Mouse (Mus musculus): Measurements from ENCODE around the gene Galntl6. TPM values are rescaled to one million over a fixed set of nuclear protein-coding genes. Genes with fewer than 3 reads are reported as not detected.
A peak's percentile ranks its signal among the peaks of the same experiment; 100 is the strongest.

Gene Galntl6
- polyA plus RNA-seq, 1 experiment from 2014 or later = 10.3 TPM

DNA sequence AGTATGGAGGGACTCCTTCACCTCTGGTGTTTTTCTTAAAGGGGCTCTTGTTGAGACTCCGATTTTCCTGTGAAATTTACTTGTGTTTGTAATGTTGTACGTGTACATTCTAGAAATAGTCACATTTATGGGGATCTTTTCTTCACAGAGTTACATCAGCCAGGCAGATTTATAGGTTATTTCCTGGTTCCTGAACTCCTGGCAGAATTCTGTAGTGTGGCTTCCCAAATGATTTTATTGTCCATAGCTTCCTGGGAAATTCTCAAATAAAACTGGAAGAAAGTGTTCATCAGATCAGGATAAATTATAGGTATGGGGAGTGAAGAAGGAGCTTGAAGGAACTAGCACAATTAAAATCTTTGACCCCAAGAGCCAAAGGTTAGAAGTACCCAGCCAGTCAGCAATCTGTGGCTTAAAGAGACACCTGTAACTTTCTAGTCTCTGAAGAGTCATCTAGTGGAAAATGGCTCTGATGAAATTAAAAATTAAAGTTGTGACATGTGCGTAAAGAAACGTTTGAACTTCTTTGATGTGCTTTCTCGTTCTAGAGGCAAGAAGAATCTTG is 972.5 kb downstream of the Galntl6 start:
- Histone ChIP-seq H3K27ac (replicated peaks) (no peak overlapping the region), H3K36me3 (no peaks in the 10 kb centered on the region), H3K9ac (no peak overlapping the region), H3K4me3 (no peak overlapping the region), H3K4me1 (replicated peaks) (0 out of 2 replicates have a peak, but pooled peaks cover 4% of the 10 kb centered on the region), H3K27me3 (no peaks in the 10 kb centered on the region), H3K4me2 (0 out of 2 replicates have a peak overlapping the region, but pooled peaks have one; percentile 20), H3K9me3 (no peaks in the 10 kb centered on the region)
- ATAC-seq (ENCODE audit: low read depth) = no peak
- 65% methylated on average over 5 of the region's 5 CpGs for WGBS

DNA sequence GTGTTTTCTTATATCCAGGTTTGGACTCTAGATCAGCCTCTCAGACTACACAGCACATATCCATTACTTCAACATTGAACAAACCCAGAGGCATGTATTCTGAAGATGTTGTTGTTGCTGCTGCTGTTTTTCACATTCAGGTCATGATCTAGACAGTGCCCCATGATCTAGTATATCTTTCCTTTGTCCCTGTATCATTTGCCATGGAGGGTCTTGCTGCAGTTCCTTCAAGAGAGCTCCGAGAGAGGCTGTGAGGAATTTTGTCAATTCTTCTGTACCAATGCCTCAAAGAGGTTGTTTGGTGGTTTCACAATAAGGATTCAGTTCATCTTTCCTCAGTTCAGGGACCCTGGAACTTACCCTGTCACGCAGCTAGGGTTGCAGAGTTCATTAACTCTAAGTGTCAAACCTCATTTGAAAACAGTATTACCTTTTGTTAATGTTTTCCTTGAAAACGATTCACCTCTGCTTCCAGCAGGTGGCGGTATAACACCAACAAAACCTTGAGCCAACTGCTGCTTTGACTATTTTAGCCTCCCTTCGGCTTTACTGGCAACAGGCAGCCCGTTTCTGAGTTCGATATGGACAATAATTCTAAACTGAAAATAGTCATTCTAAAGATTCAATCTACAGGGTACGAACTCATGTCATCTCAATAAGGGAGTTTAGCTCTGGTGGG is 973.1 kb downstream of the Galntl6 start:
- H3K36me3 ChIP-seq = no peaks in the 10 kb centered on the region
- 0 out of 2 replicates have a peak overlapping the region, but pooled peaks have one; percentile 20 for H3K4me2 ChIP-seq
- peak; percentile 65 for ATAC-seq (ENCODE audit: low read depth)
- 17% methylated on average over 8 of the region's 8 CpGs for WGBS
- H3K27ac ChIP-seq (replicated peaks) = no peak overlapping the region
- H3K4me1 ChIP-seq (replicated peaks) = 0 out of 2 replicates have a peak, but pooled peaks cover 4% of the 10 kb centered on the region
- H3K27me3 ChIP-seq = no peaks in the 10 kb centered on the region
- H3K9ac ChIP-seq = no peak overlapping the region
- H3K9me3 ChIP-seq = no peaks in the 10 kb centered on the region
- no peak overlapping the region for H3K4me3 ChIP-seq

DNA sequence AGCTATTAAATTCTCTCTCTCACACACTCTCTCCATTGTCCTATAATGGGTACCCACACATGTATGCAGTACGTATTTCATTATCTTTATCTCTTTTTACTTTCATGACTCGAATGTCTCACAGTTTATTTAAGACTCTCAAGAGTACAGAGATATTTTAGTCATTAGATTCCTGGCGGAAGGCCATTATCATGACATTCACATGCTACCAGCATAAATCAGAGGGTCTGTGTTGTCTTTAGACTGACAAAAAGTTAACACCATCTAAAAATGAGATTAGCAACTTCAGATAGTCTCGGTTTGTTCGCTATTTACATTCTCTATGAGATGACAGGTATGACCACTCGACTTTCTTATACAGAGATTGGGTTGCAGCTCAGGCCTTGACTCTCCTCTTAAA is 985.4 kb downstream of the Galntl6 start:
- ATAC-seq (ENCODE audit: low read depth) = 0 out of 2 replicates have a peak, but pooled peaks have one; percentile 32

DNA sequence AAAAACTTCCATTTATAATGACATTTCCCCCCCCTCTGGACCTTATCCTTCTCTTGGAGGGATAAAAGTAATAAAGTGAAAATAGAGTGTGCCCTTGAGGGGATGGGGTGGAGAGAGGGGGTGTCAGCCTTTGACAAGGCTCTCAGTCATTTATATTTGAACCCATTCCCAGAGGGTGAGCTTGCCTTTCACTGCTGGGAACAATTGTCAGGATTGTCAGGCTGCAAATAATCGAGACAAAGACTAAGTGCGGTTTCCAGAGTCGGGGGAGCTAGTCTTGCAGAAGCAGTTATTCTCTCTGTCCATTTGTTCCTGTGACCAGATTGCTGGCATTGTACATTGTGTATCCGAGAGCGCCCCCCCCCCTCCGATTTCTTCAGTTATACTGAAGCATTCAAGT is 988.9 kb downstream of the Galntl6 start:
- no peaks in the 10 kb centered on the region for H3K9me3 ChIP-seq
- peak overlapping the region; percentile 59; the same call in 1 of the 2 replicates for H3K27ac ChIP-seq (replicated peaks)
- peak; percentile 67; the same call in 1 of the 2 replicates for ATAC-seq (ENCODE audit: low read depth)
- H3K4me3 ChIP-seq = no peak overlapping the region
- no peaks in the 10 kb centered on the region for H3K27me3 ChIP-seq
- H3K9ac ChIP-seq = no peak overlapping the region
- peaks cover 33% of the 10 kb centered on the region for H3K4me1 ChIP-seq (replicated peaks)
- H3K36me3 ChIP-seq = no peaks in the 10 kb centered on the region
- no peak overlapping the region for H3K4me2 ChIP-seq
- 8% methylated on average over 6 of the region's 6 CpGs for WGBS

More for the DNA sequence above, 985.4 kb downstream of the Galntl6 start:
- no peaks in the 10 kb centered on the region for H3K27me3 ChIP-seq
- H3K36me3 ChIP-seq = no peaks in the 10 kb centered on the region
- H3K4me3 ChIP-seq = no peak overlapping the region
- WGBS = 56% methylated on average over 6 of the region's 6 CpGs
- peaks cover 23% of the 10 kb centered on the region for H3K4me1 ChIP-seq (replicated peaks)
- no peak overlapping the region for H3K4me2 ChIP-seq
- no peaks in the 10 kb centered on the region for H3K9me3 ChIP-seq
- H3K9ac ChIP-seq = no peak overlapping the region
- no peak overlapping the region for H3K27ac ChIP-seq (replicated peaks)

DNA sequence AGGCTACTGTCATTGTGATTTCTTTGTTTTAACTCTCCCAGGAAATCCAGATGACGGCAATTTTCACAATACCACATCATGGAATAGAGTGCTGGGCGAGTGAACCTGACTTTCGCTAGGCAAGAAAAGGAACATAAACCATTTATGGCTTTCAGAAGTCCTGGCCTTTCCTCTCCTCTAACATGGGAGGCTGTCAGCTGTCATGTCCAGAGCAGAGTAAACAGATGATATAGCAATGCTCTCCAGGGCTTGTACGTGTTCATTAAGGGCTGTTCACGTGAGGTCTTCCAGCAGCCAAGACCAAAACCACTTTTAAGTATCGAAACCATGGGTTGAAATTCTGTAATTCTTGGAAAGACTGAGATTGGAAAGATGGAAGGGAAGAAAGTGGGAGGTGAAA is 989.3 kb downstream of the Galntl6 start:
- H3K9ac ChIP-seq = no peak overlapping the region
- peaks cover 33% of the 10 kb centered on the region for H3K4me1 ChIP-seq (replicated peaks)
- H3K27me3 ChIP-seq = no peaks in the 10 kb centered on the region
- WGBS = 22% methylated on average over 6 of the region's 6 CpGs
- H3K4me3 ChIP-seq = no peak overlapping the region
- no peaks in the 10 kb centered on the region for H3K9me3 ChIP-seq
- H3K27ac ChIP-seq (replicated peaks) = peak overlapping the region; percentile 59
- no peaks in the 10 kb centered on the region for H3K36me3 ChIP-seq
- no peak for ATAC-seq (ENCODE audit: low read depth)
- H3K4me2 ChIP-seq = no peak overlapping the region

DNA sequence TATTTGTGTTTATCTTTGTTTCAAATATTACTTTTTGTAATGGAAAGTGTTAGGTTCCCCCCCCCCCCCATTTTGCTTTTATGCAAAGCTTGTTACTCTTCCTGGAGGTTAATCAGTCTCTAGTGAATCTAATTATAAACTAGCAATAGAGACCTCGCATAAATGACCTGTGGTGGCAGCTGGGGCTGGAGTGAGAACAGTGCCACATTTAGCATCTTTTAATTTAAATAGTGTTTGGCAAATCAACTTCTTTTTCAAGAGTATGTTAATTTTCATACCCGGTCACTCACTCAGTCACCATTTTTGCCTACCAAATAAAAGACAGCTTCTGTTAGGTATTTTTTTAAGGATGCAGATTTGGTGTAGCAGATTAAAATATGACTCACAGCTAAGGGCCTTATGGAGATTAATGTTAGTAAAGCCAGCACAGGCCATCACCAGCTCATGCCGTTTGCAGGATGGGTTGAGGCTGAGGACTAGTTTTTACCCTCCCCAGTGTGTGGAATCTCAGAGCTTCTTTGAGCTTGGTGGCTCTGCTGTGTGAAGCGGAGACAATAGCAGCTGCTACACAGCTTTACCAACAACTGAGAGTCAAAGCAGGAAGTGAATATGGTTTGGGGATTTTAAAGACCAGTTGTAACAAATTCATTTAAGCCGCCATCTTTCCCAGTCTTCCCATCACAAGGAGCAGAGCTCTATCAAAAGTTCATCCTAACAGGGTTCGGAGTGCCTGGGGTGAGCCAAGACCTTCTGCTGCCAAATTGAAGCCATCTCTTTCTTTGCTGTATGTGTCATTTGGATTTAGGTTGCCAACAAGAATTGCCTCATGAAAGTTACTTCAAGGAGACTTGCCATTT is 990.0 kb downstream of the Galntl6 start:
- Histone ChIP-seq H3K9me3 (no peaks in the 10 kb centered on the region), H3K9ac (no peak overlapping the region), H3K27me3 (no peaks in the 10 kb centered on the region), H3K27ac (replicated peaks) (peak overlapping the region; percentile 59), H3K4me1 (replicated peaks) (peaks cover 33% of the 10 kb centered on the region), H3K4me2 (no peak overlapping the region), H3K4me3 (no peak overlapping the region), H3K36me3 (no peaks in the 10 kb centered on the region)
- ATAC-seq (ENCODE audit: low read depth) = 0 out of 2 replicates have a peak, but pooled peaks have one; percentile 37
- WGBS = 44% methylated on average over 6 of the region's 6 CpGs

DNA sequence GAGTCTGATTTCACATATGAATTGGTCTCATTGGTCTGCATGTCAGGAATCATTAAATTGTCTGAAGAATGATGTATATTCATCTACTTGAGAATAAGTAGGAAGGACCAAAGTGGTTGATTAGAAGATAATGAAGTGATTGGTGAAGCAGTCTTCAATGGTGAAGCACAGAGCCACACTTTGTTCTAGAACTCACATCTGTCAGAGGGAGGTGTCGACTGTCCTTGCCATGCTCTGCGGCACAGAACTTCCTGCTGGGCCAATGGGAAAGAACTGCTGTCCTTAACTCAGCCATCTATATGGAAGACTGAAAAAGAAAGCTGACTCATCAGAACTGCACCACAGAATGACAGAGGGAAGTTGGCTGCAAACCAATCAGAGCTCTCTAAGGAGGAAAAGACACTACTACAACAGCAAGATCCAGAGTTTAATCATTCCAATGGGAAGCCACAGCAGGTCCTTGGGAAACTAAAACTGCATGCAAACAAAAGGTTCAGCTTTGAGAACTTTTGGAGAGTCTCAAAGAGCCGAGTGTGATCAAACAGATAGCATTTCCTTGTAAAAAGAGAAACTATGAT is 992.0 kb downstream of the Galntl6 start:
- no peaks in the 10 kb centered on the region for H3K36me3 ChIP-seq
- no peaks in the 10 kb centered on the region for H3K9me3 ChIP-seq
- 52% methylated on average over 3 of the region's 3 CpGs for WGBS
- no peak overlapping the region for H3K4me3 ChIP-seq
- no peak overlapping the region for H3K4me2 ChIP-seq
- H3K27ac ChIP-seq (replicated peaks) = no peak overlapping the region
- no peak overlapping the region for H3K9ac ChIP-seq
- ATAC-seq (ENCODE audit: low read depth) = no peak
- no peaks in the 10 kb centered on the region for H3K27me3 ChIP-seq
- H3K4me1 ChIP-seq (replicated peaks) = peaks cover 33% of the 10 kb centered on the region

DNA sequence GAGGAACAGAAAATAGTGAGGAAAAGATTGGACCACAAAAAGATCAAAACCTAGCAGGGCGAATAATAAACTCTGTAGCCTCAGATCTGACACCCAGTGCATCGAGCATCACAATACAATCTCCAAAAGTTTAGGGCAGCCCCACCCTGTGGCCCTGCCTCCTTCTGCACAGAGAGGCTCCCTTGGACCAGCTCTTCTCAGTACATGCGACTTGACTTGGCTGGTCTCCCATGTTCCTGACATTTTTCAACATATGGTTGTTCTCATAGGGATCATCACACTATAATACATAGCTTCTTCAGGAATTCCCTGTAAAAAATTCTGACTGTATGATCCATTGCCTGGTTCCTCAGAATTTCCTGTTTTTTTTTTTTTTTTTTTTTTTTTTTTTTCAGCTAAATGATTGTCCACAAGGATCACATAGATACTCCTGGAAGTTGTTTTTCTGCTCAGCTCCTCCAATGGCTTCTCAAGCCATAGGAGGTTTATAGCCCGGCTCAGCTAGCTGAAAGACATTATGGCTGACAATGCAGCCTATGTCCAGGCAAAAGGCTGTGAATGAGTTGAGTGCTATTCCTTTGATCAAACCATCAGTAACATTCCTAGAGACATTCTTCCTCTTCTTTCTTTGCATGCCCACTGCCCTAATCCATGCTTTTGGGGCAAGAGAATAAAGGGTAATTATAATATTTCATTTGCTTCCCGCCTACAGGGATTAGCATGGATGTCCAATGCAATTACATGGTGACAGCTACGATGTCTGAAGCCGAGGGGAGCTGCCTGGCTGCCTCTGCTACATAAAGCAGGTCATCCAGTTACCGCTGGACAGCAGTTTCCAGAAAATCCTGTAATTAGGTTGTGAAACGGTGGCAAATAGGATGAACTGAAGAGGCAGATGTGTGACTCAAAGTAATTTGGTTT is 993.5 kb downstream of the Galntl6 start:
- Histone ChIP-seq H3K36me3 (no peaks in the 10 kb centered on the region), H3K4me1 (replicated peaks) (peaks cover 29% of the 10 kb centered on the region), H3K9ac (no peak overlapping the region), H3K9me3 (no peaks in the 10 kb centered on the region), H3K27ac (replicated peaks) (peak overlapping the region; percentile 62), H3K27me3 (no peaks in the 10 kb centered on the region), H3K4me2 (no peak overlapping the region), H3K4me3 (no peak overlapping the region)
- 32% methylated on average over 9 of the region's 9 CpGs for WGBS
- no peak for ATAC-seq (ENCODE audit: low read depth)

DNA sequence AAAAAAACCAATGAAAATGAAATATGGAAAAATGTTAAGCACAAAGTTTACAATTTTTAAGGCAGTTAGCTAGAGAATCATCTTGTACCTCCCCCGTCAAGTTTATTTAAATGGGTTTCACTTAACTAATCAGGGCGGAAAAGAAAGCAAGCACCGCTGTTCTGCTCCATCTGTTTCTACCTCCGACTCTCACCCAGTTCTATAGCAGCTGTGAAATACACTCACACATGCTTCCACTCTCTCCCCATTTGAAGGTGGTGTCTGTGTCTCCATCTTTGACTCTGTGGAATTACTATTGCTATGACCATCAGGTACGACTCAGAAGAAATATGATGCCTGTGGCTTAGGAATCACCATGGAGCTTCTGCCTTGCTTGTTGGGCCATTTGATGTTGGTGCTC is 1019.1 kb downstream of the Galntl6 start:
- no peak overlapping the region for H3K27ac ChIP-seq (replicated peaks)
- H3K27me3 ChIP-seq = no peaks in the 10 kb centered on the region
- no peak for ATAC-seq (ENCODE audit: low read depth)
- 87% methylated on average over 5 of the region's 5 CpGs for WGBS
- H3K4me3 ChIP-seq = no peak overlapping the region
- H3K9ac ChIP-seq = no peak overlapping the region
- H3K36me3 ChIP-seq = no peaks in the 10 kb centered on the region
- no peaks in the 10 kb centered on the region for H3K4me1 ChIP-seq (replicated peaks)
- no peak overlapping the region for H3K4me2 ChIP-seq
- H3K9me3 ChIP-seq = no peaks in the 10 kb centered on the region

DNA sequence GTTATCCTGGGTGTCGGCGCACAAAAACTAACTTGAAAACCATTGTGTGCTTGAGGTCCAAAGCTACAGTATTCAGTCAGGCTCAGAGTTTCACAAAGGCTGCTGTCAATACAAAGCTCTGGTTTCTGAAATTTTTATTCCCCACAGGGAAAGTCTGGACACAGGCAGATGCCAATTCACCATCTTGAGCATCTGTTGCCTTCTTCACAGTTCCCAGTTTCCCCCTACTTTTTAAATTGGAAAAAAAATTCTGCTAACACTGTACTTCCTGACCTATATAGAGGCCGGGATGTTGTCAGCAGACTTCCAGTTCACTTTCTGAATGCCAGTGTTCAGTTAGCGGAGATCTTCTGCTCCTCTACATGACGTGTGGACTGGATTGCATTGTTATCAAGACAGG is 1020.3 kb downstream of the Galntl6 start:
- H3K36me3 ChIP-seq = no peaks in the 10 kb centered on the region
- WGBS = 83% methylated on average over 5 of the region's 5 CpGs
- H3K27me3 ChIP-seq = no peaks in the 10 kb centered on the region
- ATAC-seq (ENCODE audit: low read depth) = no peak
- H3K9me3 ChIP-seq = no peaks in the 10 kb centered on the region
- no peak overlapping the region for H3K4me3 ChIP-seq
- H3K4me1 ChIP-seq (replicated peaks) = no peaks in the 10 kb centered on the region
- no peak overlapping the region for H3K9ac ChIP-seq
- no peak overlapping the region for H3K27ac ChIP-seq (replicated peaks)
- H3K4me2 ChIP-seq = no peak overlapping the region

DNA sequence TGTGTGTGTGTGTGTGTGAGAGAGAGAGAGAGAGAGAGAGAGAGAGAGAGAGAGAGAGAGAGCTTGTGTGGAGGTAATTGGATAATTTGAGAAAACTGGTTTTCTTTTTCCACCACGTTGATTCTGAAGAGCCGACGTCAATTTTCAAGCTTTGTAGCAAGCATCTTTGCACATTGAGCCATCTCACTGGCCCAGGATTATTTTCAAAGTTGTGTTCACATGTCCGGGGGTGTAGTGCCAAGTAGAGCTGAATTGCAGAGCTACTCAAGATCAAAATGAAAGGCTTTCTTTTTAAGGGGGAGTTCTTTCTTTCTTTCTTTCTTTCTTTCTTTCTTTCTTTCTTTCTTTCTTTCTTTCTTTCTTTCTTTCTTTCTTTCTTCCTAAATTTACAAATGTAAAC is 1022.3 kb downstream of the Galntl6 start:
- no peaks in the 10 kb centered on the region for H3K4me1 ChIP-seq (replicated peaks)
- ATAC-seq (ENCODE audit: low read depth) = no peak
- H3K27ac ChIP-seq (replicated peaks) = no peak overlapping the region
- WGBS = 75% methylated on average over 4 of the region's 4 CpGs
- H3K9me3 ChIP-seq = no peaks in the 10 kb centered on the region
- H3K4me3 ChIP-seq = no peak overlapping the region
- no peaks in the 10 kb centered on the region for H3K27me3 ChIP-seq
- no peak overlapping the region for H3K9ac ChIP-seq
- no peaks in the 10 kb centered on the region for H3K36me3 ChIP-seq
- H3K4me2 ChIP-seq = no peak overlapping the region
